Mouse (Mus musculus): ENCODE measurements around the gene Chd3. TPM values are rescaled to one million over a fixed set of nuclear protein-coding genes. Genes with fewer than 3 reads are reported as not detected.

Gene Chd3
- polyA plus RNA-seq, 1 experiment from 2014 or later: 54.0 TPM

- Histone ChIP-seq H3K4me1 (peaks cover 42% of the 10 kb centered on the region), H3K4me2 (peak overlapping the region; percentile 91), H3K9ac (peak overlapping the region; percentile 99), H3K9me3 (no peaks in the 10 kb centered on the region), H3K27me3 (replicated peaks) (no peaks in the 10 kb centered on the region), H3K4me3 (replicated peaks) (peak overlapping the region; percentile 85), H3K36me3 (peaks cover 14% of the 10 kb centered on the region), H3K27ac (peak overlapping the region; percentile 99)
- under 1% methylated on average over 22 of the region's 22 CpGs for WGBS
- no peak for ATAC-seq (ENCODE audit: insufficient read depth, low FRiP score, low read depth)
Measured at GRCm38 (mm10) chr11:69366855-69367615, 2.2 kb downstream of the Chd3 start.

- Histone ChIP-seq H3K4me2 (peak overlapping the region; percentile 91), H3K27me3 (replicated peaks) (no peaks in the 10 kb centered on the region), H3K4me3 (replicated peaks) (peak overlapping the region; percentile 85), H3K9me3 (no peaks in the 10 kb centered on the region), H3K36me3 (peaks cover 21% of the 10 kb centered on the region), H3K27ac (peak overlapping the region; percentile 99), H3K4me1 (peaks cover 34% of the 10 kb centered on the region), H3K9ac (peak overlapping the region; percentile 39; the same call in 1 of the 2 replicates)
- under 1% methylated on average over 26 of the region's 26 CpGs for WGBS
- ATAC-seq (ENCODE audit: insufficient read depth, low FRiP score, low read depth): peak; percentile 80
Measured at GRCm38 (mm10) chr11:69366157-69366854, 2.9 kb downstream of the Chd3 start.

- peak overlapping the region; percentile 85 for H3K4me3 ChIP-seq (replicated peaks)
- peaks cover 27% of the 10 kb centered on the region for H3K36me3 ChIP-seq
- H3K9me3 ChIP-seq: no peaks in the 10 kb centered on the region
- H3K27me3 ChIP-seq (replicated peaks): no peaks in the 10 kb centered on the region
- WGBS: 19% methylated on average over 6 of the region's 6 CpGs
- H3K9ac ChIP-seq: peak overlapping the region; percentile 39; the same call in 1 of the 2 replicates
- H3K27ac ChIP-seq: peak overlapping the region; percentile 99
- peaks cover 31% of the 10 kb centered on the region for H3K4me1 ChIP-seq
- H3K4me2 ChIP-seq: peak overlapping the region; percentile 91
- ATAC-seq (ENCODE audit: insufficient read depth, low FRiP score, low read depth): no peak
Measured at GRCm38 (mm10) chr11:69365722-69366121, 3.5 kb downstream of the Chd3 start.

GRCm38 (mm10) chr11:69364910-69365309 is 4.3 kb downstream of the Chd3 start:
- Histone ChIP-seq H3K4me1 (peaks cover 31% of the 10 kb centered on the region), H3K4me2 (peak overlapping the region; percentile 91), H3K27ac (peak overlapping the region; percentile 99), H3K9ac (no peak overlapping the region), H3K4me3 (replicated peaks) (peak overlapping the region; percentile 85), H3K27me3 (replicated peaks) (no peaks in the 10 kb centered on the region), H3K36me3 (peaks cover 33% of the 10 kb centered on the region), H3K9me3 (no peaks in the 10 kb centered on the region)
- peak; percentile 50 for ATAC-seq (ENCODE audit: insufficient read depth, low FRiP score, low read depth)
- WGBS: 2% methylated on average over 6 of the region's 6 CpGs

GRCm38 (mm10) chr11:69364376-69364775 is 4.8 kb downstream of the Chd3 start:
- no peak for ATAC-seq (ENCODE audit: insufficient read depth, low FRiP score, low read depth)
- peaks cover 31% of the 10 kb centered on the region for H3K4me1 ChIP-seq
- peak overlapping the region; percentile 99 for H3K27ac ChIP-seq
- H3K36me3 ChIP-seq: peaks cover 39% of the 10 kb centered on the region
- no peaks in the 10 kb centered on the region for H3K9me3 ChIP-seq
- 36% methylated on average over 8 of the region's 8 CpGs for WGBS
- H3K9ac ChIP-seq: no peak overlapping the region
- H3K4me3 ChIP-seq (replicated peaks): peak overlapping the region; percentile 85
- H3K27me3 ChIP-seq (replicated peaks): no peaks in the 10 kb centered on the region
- peak overlapping the region; percentile 91 for H3K4me2 ChIP-seq

- WGBS: 75% methylated on average over 2 of the region's 2 CpGs
- H3K4me1 ChIP-seq: peaks cover 24% of the 10 kb centered on the region
- H3K27me3 ChIP-seq (replicated peaks): no peaks in the 10 kb centered on the region
- no peak overlapping the region for H3K9ac ChIP-seq
- no peak overlapping the region for H3K27ac ChIP-seq
- no peak overlapping the region for H3K4me3 ChIP-seq (replicated peaks)
- H3K36me3 ChIP-seq: peaks cover 51% of the 10 kb centered on the region
- no peak for ATAC-seq (ENCODE audit: insufficient read depth, low FRiP score, low read depth)
- H3K4me2 ChIP-seq: no peak overlapping the region
- H3K9me3 ChIP-seq: no peaks in the 10 kb centered on the region
Measured at GRCm38 (mm10) chr11:69362479-69362878, 6.7 kb downstream of the Chd3 start.

GRCm38 (mm10) chr11:69362021-69362420 is 7.2 kb downstream of the Chd3 start:
- 67% methylated on average over 7 of the region's 7 CpGs for WGBS
- ATAC-seq (ENCODE audit: insufficient read depth, low FRiP score, low read depth): no peak
- Histone ChIP-seq H3K27me3 (replicated peaks) (no peaks in the 10 kb centered on the region), H3K4me2 (no peak overlapping the region), H3K9ac (no peak overlapping the region), H3K4me3 (replicated peaks) (no peak overlapping the region), H3K27ac (no peak overlapping the region), H3K36me3 (peaks cover 54% of the 10 kb centered on the region), H3K9me3 (no peaks in the 10 kb centered on the region), H3K4me1 (peaks cover 20% of the 10 kb centered on the region)

GRCm38 (mm10) chr11:69357690-69358089 is 11.5 kb downstream of the Chd3 start:
- H3K4me2 ChIP-seq: no peak overlapping the region
- ATAC-seq (ENCODE audit: insufficient read depth, low FRiP score, low read depth): no peak
- no peak overlapping the region for H3K27ac ChIP-seq
- no peak overlapping the region for H3K4me3 ChIP-seq (replicated peaks)
- H3K4me1 ChIP-seq: no peaks in the 10 kb centered on the region
- no peaks in the 10 kb centered on the region for H3K27me3 ChIP-seq (replicated peaks)
- 84% methylated on average over 12 of the region's 12 CpGs for WGBS
- peaks cover 81% of the 10 kb centered on the region for H3K36me3 ChIP-seq
- no peaks in the 10 kb centered on the region for H3K9me3 ChIP-seq
- H3K9ac ChIP-seq: no peak overlapping the region

GRCm38 (mm10) chr11:69356544-69356943 is 12.7 kb downstream of the Chd3 start:
- H3K27me3 ChIP-seq (replicated peaks): no peaks in the 10 kb centered on the region
- H3K4me1 ChIP-seq: no peaks in the 10 kb centered on the region
- H3K9me3 ChIP-seq: no peaks in the 10 kb centered on the region
- no peak overlapping the region for H3K4me3 ChIP-seq (replicated peaks)
- WGBS: 86% methylated on average over 5 of the region's 5 CpGs
- H3K27ac ChIP-seq: no peak overlapping the region
- no peak overlapping the region for H3K4me2 ChIP-seq
- no peak for ATAC-seq (ENCODE audit: insufficient read depth, low FRiP score, low read depth)
- H3K9ac ChIP-seq: no peak overlapping the region
- peaks cover 80% of the 10 kb centered on the region for H3K36me3 ChIP-seq

- Histone ChIP-seq H3K36me3 (peaks cover 75% of the 10 kb centered on the region), H3K27ac (no peak overlapping the region), H3K27me3 (replicated peaks) (no peaks in the 10 kb centered on the region), H3K4me1 (no peaks in the 10 kb centered on the region), H3K9ac (no peak overlapping the region), H3K4me2 (no peak overlapping the region), H3K9me3 (no peaks in the 10 kb centered on the region), H3K4me3 (replicated peaks) (no peak overlapping the region)
- WGBS: 86% methylated on average over 26 of the region's 26 CpGs
- no peak for ATAC-seq (ENCODE audit: insufficient read depth, low FRiP score, low read depth)
Measured at GRCm38 (mm10) chr11:69346441-69346840, 22.8 kb downstream of the Chd3 start.

GRCm38 (mm10) chr11:69340161-69341131 is 28.8 kb downstream of the Chd3 start, which contains the start of gene Rnf227:
TSS of gene Rnf227 (plus strand) at chr11:69340461.
- 2% methylated on average over 99 of the region's 99 CpGs for WGBS
- H3K27ac ChIP-seq: peak within 1 kb of the TSS; percentile 80

More at GRCm38 (mm10) chr11:69340161-69341131, 28.8 kb downstream of the Chd3 start, which contains the start of gene Rnf227:
- peaks cover 21% of the 10 kb centered on the region for H3K36me3 ChIP-seq
- peak; percentile 83 for ATAC-seq (ENCODE audit: insufficient read depth, low FRiP score, low read depth)
- H3K9me3 ChIP-seq: no peaks in the 10 kb centered on the region
- H3K4me1 ChIP-seq: peaks cover 12% of the 10 kb centered on the region; the same call in 1 of the 2 replicates
- H3K9ac ChIP-seq: peak within 1 kb of the TSS; percentile 26
- H3K4me2 ChIP-seq: peak within 1 kb of the TSS; percentile 93
- peak within 1 kb of the TSS; percentile 59 for H3K4me3 ChIP-seq (replicated peaks)
- no peaks in the 10 kb centered on the region for H3K27me3 ChIP-seq (replicated peaks)
